Mouse (Mus musculus): ENCODE results near the gene Olfr1246. TPM values are rescaled to one million over a fixed set of nuclear protein-coding genes. Genes with fewer than 3 reads are reported as not detected.

Gene Olfr1246
- polyA plus RNA-seq (2014; fragmentation: Illumina TruSeq; extraction: RNeasy Lipid Tissue Mini Kit (QIAGEN cat#74804); ENCODE audit: low read depth, low replicate concordance) = not detected

DNA sequence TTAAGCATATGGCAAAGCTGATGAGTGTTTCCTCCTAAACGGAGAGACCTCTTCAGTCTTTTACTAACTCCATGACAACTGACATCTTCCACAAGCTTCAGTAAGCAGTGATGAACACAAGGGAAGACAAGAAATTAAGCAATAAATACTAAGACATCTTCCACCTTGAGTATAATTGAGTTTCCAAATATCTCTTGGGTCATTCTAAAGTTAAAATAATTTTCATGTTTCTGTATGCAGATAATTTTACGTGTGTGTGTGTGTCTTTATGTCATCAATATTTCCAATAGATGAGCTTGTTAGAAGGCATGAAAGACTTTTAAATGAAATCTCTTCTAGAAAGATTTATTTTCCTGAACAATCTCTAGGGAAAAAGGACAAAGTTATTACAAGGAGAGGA is at the start of gene Olfr1246:
Olfr1246 (minus strand) TSS at position 101 of the 400 bp plus-strand sequence.

GRCm38 (mm10) chr2:89634883-89635282 is 41.9 kb upstream of the Olfr1246 start, which contains the start of gene Olfr1249:
Gene Olfr1249 (minus strand): TSS chr2:89634983.

DNA sequence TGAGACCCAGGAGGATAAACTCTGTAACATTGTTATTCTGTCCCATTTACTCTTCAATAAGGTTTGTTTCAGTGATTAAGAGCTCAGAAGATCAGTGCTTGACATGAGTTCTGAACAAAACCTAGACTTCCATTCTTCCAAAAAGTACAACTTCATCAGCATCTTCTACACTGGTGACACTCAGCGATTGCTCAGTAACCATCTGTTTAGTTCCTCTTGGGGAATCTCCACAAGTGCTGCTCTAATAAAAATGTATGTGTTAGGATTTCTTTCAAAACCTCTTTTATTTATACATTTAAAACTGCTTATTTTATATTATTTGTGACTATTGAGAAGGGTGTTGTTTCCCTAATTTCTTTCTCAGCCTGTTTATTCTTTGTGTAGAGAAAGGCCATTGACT is 25.2 kb upstream of the Olfr1246 start, which contains the start of gene Olfr1248:
Olfr1248 (minus strand) TSS at position 101 of the 400 bp plus-strand sequence.

DNA sequence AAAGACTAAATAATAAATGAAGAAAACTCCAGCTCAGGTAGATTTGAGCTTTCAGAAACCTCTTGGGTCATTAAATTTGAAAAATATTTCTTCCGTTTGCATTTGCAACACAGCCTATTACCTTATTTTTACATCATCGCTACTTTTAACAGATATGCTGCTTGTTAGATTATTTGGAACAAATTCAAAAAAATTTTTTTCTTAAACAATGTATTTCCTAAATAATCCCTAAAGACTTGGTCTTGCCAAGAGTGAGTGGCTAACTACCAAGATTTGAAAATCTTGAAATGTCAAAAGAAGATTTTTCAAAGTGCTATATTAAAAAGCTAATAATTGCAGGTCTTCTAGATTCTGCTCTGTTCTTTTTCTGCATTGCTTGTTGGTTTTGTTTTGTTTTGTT is 21.1 kb upstream of the Olfr1246 start, which contains the start of gene Olfr1247:
Olfr1247 (minus strand) TSS at position 101 of the 400 bp plus-strand sequence.

DNA sequence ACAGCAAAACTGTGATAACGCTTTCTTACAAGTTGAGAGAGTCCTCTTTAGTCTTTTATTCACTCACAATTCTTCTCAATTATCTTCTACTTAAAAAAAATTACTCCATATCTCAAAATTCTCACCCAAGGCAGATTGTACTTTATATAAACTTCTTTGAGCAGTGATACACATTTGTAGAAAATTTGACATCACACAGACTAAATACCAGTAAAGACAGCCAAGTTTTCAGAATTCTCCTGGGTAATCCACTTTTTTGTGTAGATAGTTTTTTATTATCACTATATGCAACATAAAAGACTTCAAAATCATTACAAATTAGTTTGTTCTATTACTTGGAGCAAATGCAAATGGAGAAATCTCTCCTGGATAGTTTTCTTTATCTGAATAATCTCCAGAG is 14.6 kb downstream of the Olfr1246 start, which contains the start of gene Olfr1245:
Olfr1245 (minus strand) TSS at position 101 of the 400 bp plus-strand sequence.

Other genes with a start within 250 kb of the Olfr1246 start
- not detected for gene Olfr1234, start 228.3 kb downstream of the Olfr1246 start, polyA plus RNA-seq (2014; fragmentation: Illumina TruSeq; extraction: RNeasy Lipid Tissue Mini Kit (QIAGEN cat#74804); ENCODE audit: low read depth, low replicate concordance)
- gene Olfr1238, start 183.5 kb downstream of the Olfr1246 start, polyA plus RNA-seq (2014; fragmentation: Illumina TruSeq; extraction: RNeasy Lipid Tissue Mini Kit (QIAGEN cat#74804); ENCODE audit: low read depth, low replicate concordance) = not detected
- not detected for gene Olfr1239, start 172.8 kb downstream of the Olfr1246 start, polyA plus RNA-seq (2014; fragmentation: Illumina TruSeq; extraction: RNeasy Lipid Tissue Mini Kit (QIAGEN cat#74804); ENCODE audit: low read depth, low replicate concordance)
- gene Olfr1240, start 150.2 kb downstream of the Olfr1246 start, polyA plus RNA-seq (2014; fragmentation: Illumina TruSeq; extraction: RNeasy Lipid Tissue Mini Kit (QIAGEN cat#74804); ENCODE audit: low read depth, low replicate concordance) = not detected
- gene Olfr1241, start 106.0 kb downstream of the Olfr1246 start, polyA plus RNA-seq (2014; fragmentation: Illumina TruSeq; extraction: RNeasy Lipid Tissue Mini Kit (QIAGEN cat#74804); ENCODE audit: low read depth, low replicate concordance) = not detected
- gene Olfr1242, start 94.8 kb downstream of the Olfr1246 start, polyA plus RNA-seq (2014; fragmentation: Illumina TruSeq; extraction: RNeasy Lipid Tissue Mini Kit (QIAGEN cat#74804); ENCODE audit: low read depth, low replicate concordance) = not detected
- gene Olfr1243, start 61.7 kb downstream of the Olfr1246 start, polyA plus RNA-seq (2014; fragmentation: Illumina TruSeq; extraction: RNeasy Lipid Tissue Mini Kit (QIAGEN cat#74804); ENCODE audit: low read depth, low replicate concordance) = not detected
- not detected for gene Olfr1245, start 14.7 kb downstream of the Olfr1246 start, polyA plus RNA-seq (2014; fragmentation: Illumina TruSeq; extraction: RNeasy Lipid Tissue Mini Kit (QIAGEN cat#74804); ENCODE audit: low read depth, low replicate concordance)
- not detected for gene Olfr1247, start 21.0 kb upstream of the Olfr1246 start, polyA plus RNA-seq (2014; fragmentation: Illumina TruSeq; extraction: RNeasy Lipid Tissue Mini Kit (QIAGEN cat#74804); ENCODE audit: low read depth, low replicate concordance)
- not detected for gene Olfr1248, start 25.1 kb upstream of the Olfr1246 start, polyA plus RNA-seq (2014; fragmentation: Illumina TruSeq; extraction: RNeasy Lipid Tissue Mini Kit (QIAGEN cat#74804); ENCODE audit: low read depth, low replicate concordance)
- gene Olfr1249, start 41.8 kb upstream of the Olfr1246 start, polyA plus RNA-seq (2014; fragmentation: Illumina TruSeq; extraction: RNeasy Lipid Tissue Mini Kit (QIAGEN cat#74804); ENCODE audit: low read depth, low replicate concordance) = not detected
- gene Olfr1250, start 68.3 kb upstream of the Olfr1246 start, polyA plus RNA-seq (2014; fragmentation: Illumina TruSeq; extraction: RNeasy Lipid Tissue Mini Kit (QIAGEN cat#74804); ENCODE audit: low read depth, low replicate concordance) = not detected
- not detected for gene Olfr1251, start 78.8 kb upstream of the Olfr1246 start, polyA plus RNA-seq (2014; fragmentation: Illumina TruSeq; extraction: RNeasy Lipid Tissue Mini Kit (QIAGEN cat#74804); ENCODE audit: low read depth, low replicate concordance)
- gene Olfr1252, start 131.9 kb upstream of the Olfr1246 start, polyA plus RNA-seq (2014; fragmentation: Illumina TruSeq; extraction: RNeasy Lipid Tissue Mini Kit (QIAGEN cat#74804); ENCODE audit: low read depth, low replicate concordance) = not detected
- gene Olfr1253, start 163.9 kb upstream of the Olfr1246 start, polyA plus RNA-seq (2014; fragmentation: Illumina TruSeq; extraction: RNeasy Lipid Tissue Mini Kit (QIAGEN cat#74804); ENCODE audit: low read depth, low replicate concordance) = not detected
- not detected for gene Olfr1254, start 200.5 kb upstream of the Olfr1246 start, polyA plus RNA-seq (2014; fragmentation: Illumina TruSeq; extraction: RNeasy Lipid Tissue Mini Kit (QIAGEN cat#74804); ENCODE audit: low read depth, low replicate concordance)
- gene Olfr1255, start 218.9 kb upstream of the Olfr1246 start, polyA plus RNA-seq (2014; fragmentation: Illumina TruSeq; extraction: RNeasy Lipid Tissue Mini Kit (QIAGEN cat#74804); ENCODE audit: low read depth, low replicate concordance) = not detected
- gene Olfr1256, start 248.4 kb upstream of the Olfr1246 start, polyA plus RNA-seq (2014; fragmentation: Illumina TruSeq; extraction: RNeasy Lipid Tissue Mini Kit (QIAGEN cat#74804); ENCODE audit: low read depth, low replicate concordance) = not detected